Mouse (Mus musculus) regulatory T cell (primary cell): ENCODE data around the gene Hist1h4d.

Experiments used
- in situ Hi-C: fragments of 300-600 bp; cut with MboI, MseI; formaldehyde crosslinking; loops from one replicate; pipeline ENCODE4 v1.15.1; 2025; ENCODE audit warnings: high pct_unique_total_duplicates

The Hist1h4d gene

GRCm38 (mm10) chr13:23586099-23586939 is 4.9 kb downstream of the Hist1h4d start:
- in situ Hi-C loops = loop anchor here (10.0 kb wide), 1 partner anchor 52 kb away; the partner anchor contains the start of genes Hist1h2af, Hist1h3g and Hist1h4h

GRCm38 (mm10) chr13:23586940-23587225 is 5.5 kb downstream of the Hist1h4d start:
- in situ Hi-C loops = loop anchor here (10.0 kb wide), 1 partner anchor 52 kb away; the partner anchor contains the start of genes Hist1h2af, Hist1h3g and Hist1h4h

- in situ Hi-C loops = loop anchor here (10.0 kb wide), 1 partner anchor 166 kb away; the partner anchor contains the start of gene Abt1
These were observed 9.8 kb downstream of the Hist1h4d start for GRCm38 (mm10) chr13:23591206-23591605.

- in situ Hi-C loops = loop anchor here (10.0 kb wide), 1 partner anchor 167 kb away; the partner anchor contains the start of gene Abt1
These were observed 10.5 kb downstream of the Hist1h4d start for GRCm38 (mm10) chr13:23591886-23592285.

GRCm38 (mm10) chr13:23592614-23593013 is 11.2 kb downstream of the Hist1h4d start:
- in situ Hi-C loops = loop anchor here (10.0 kb wide), 1 partner anchor 168 kb away; the partner anchor contains the start of gene Abt1

GRCm38 (mm10) chr13:23593051-23593770 is 11.8 kb downstream of the Hist1h4d start:
- in situ Hi-C loops = loop anchor here (10.0 kb wide), 1 partner anchor 168 kb away; the partner anchor contains the start of gene Abt1

GRCm38 (mm10) chr13:23595185-23595584 is 13.8 kb downstream of the Hist1h4d start:
- in situ Hi-C loops = loop anchor here (10.0 kb wide), 1 partner anchor 170 kb away; the partner anchor contains the start of gene Abt1

GRCm38 (mm10) chr13:23595622-23596372 is 14.4 kb downstream of the Hist1h4d start:
- in situ Hi-C loops = loop anchor here (10.0 kb wide), 1 partner anchor 171 kb away; the partner anchor contains the start of gene Abt1

- in situ Hi-C loops = loop anchor here (10.0 kb wide), 1 partner anchor 173 kb away; the partner anchor contains the start of gene Abt1
These were observed 16.6 kb downstream of the Hist1h4d start for GRCm38 (mm10) chr13:23597957-23598356.

GRCm38 (mm10) chr13:23603182-23603699 is 21.8 kb downstream of the Hist1h4d start:
- in situ Hi-C loops = no loop called here

- in situ Hi-C loops = no loop called here
These were observed 23.1 kb downstream of the Hist1h4d start for GRCm38 (mm10) chr13:23604452-23604851.

GRCm38 (mm10) chr13:23605052-23605451 is 23.7 kb downstream of the Hist1h4d start:
- in situ Hi-C loops = no loop called here

- in situ Hi-C loops = no loop called here
These were observed 27.8 kb downstream of the Hist1h4d start for GRCm38 (mm10) chr13:23609209-23609608.

- in situ Hi-C loops = no loop called here
These were observed 28.4 kb downstream of the Hist1h4d start for GRCm38 (mm10) chr13:23609844-23610243.

GRCm38 (mm10) chr13:23610393-23610792 is 29.0 kb downstream of the Hist1h4d start:
- in situ Hi-C loops = no loop called here

GRCm38 (mm10) chr13:23611638-23612037 is 30.2 kb downstream of the Hist1h4d start:
- in situ Hi-C loops = no loop called here

- in situ Hi-C loops = no loop called here
These were observed 38.8 kb downstream of the Hist1h4d start for GRCm38 (mm10) chr13:23620056-23620732.

GRCm38 (mm10) chr13:23620733-23621531 is 39.5 kb downstream of the Hist1h4d start, which contains the start of gene Hist1h2be:
TSS of gene Hist1h2be (minus strand) at chr13:23621124.
- in situ Hi-C loops = no loop called here

- in situ Hi-C loops = no loop called here
These were observed 40.3 kb downstream of the Hist1h4d start for GRCm38 (mm10) chr13:23621532-23622174.
